Mouse (Mus musculus): ENCODE measurements at regions not wholly inside any gene's neighbourhood (a gene's known extent, or its start where the extent isn't known, plus 50 kb on each side); places are given as distances from the start of the nearest gene placed in this dataset.

DNA sequence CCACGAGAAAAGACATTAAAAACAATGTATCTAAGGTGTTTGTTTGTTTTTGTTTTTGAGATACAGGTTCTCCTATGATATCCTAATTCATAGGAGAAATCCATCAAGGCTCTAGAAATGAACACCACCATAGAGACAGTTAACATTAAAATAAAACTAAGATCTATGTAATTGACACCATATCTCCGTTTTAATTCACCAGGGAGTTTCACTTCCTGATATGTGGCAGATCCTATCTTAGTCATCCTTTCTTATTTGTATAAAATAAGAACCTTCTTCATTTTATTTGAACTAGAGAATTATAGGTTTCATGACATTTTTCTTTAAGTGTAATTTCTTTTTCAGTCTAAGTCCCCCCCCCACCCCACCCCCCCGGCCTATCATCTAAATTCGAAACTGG is 332.3 kb downstream of the Epha7 start:
- H3K4me2 ChIP-seq: no peak overlapping the region
- ATAC-seq (ENCODE audit: low FRiP score, low read depth): no peak
- no peaks in the 10 kb centered on the region for H3K27me3 ChIP-seq
- H3K36me3 ChIP-seq: no peaks in the 10 kb centered on the region
- WGBS: 89% methylated on average over 4 of the region's 4 CpGs
- no peaks in the 10 kb centered on the region for H3K4me1 ChIP-seq (replicated peaks)
- no peak overlapping the region for H3K9ac ChIP-seq
- no peaks in the 10 kb centered on the region for H3K9me3 ChIP-seq
- no peak overlapping the region for H3K27ac ChIP-seq (replicated peaks)
- no peak overlapping the region for H3K4me3 ChIP-seq

DNA sequence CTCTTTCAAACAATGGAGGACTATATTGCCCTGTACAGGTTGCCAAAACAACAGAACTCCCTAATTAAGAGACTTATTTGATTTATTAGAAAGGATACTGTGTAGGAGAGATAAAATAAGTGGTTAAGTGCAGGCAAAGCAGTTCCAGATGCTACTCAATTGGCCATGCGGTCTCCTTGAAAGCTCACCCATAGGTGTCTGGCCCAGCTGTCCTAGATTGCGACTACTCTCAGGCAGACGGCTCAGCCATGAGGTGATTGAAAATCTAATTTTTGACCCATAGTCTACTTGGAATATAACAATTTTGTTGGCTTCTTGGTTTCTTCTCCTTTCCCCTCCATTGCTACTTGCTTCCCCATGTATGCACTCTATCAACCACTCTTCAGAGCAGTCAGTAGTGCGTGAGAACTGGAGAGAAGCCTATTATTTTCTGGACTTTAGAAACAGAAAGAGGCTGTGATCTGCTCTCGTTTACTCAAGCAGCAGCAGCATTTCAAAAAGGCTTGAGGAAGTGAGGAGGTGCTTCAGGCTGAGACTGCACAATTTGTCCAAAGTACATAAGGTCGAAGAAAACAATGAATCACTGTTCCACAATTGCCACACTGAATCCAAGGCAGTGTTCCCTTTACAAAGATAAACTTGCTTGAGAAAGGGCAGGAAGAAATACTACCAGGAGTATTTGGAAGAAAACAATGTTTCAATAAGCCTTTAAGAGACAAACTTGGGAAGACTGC is 339.4 kb downstream of the Epha7 start:
- H3K9me3 ChIP-seq: no peaks in the 10 kb centered on the region
- no peaks in the 10 kb centered on the region for H3K27me3 ChIP-seq
- 71% methylated on average over 6 of the region's 6 CpGs for WGBS
- H3K9ac ChIP-seq: no peak overlapping the region
- ATAC-seq (ENCODE audit: low FRiP score, low read depth): no peak
- no peak overlapping the region for H3K27ac ChIP-seq (replicated peaks)
- no peaks in the 10 kb centered on the region for H3K36me3 ChIP-seq
- no peak overlapping the region for H3K4me3 ChIP-seq
- no peak overlapping the region for H3K4me2 ChIP-seq
- H3K4me1 ChIP-seq (replicated peaks): no peaks in the 10 kb centered on the region

DNA sequence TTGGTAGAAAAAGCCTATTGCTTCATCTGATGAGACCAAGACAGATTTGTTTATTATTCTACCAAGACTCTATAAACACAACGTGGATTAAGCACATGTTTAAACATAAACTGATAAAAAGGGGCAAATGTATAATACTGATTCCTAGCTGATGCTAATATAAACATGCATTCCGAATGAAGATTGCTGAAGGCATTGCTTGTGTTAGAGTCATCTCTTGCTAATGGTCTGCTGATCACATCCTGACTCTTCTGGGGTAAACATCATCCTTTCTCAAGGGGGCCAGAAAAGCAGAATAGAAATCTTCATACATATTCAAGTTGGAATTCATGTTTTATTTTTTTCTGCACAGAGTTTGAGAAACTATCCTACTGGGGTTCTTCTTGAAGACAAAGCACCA is 369.6 kb downstream of the Epha7 start:
- Histone ChIP-seq H3K9me3 (no peaks in the 10 kb centered on the region), H3K4me2 (no peak overlapping the region), H3K4me3 (no peak overlapping the region), H3K9ac (no peak overlapping the region), H3K27me3 (no peaks in the 10 kb centered on the region), H3K27ac (replicated peaks) (no peak overlapping the region), H3K4me1 (replicated peaks) (no peaks in the 10 kb centered on the region), H3K36me3 (no peaks in the 10 kb centered on the region)
- no peak for ATAC-seq (ENCODE audit: low FRiP score, low read depth)
- WGBS: 76% methylated on average over 2 of the region's 2 CpGs

DNA sequence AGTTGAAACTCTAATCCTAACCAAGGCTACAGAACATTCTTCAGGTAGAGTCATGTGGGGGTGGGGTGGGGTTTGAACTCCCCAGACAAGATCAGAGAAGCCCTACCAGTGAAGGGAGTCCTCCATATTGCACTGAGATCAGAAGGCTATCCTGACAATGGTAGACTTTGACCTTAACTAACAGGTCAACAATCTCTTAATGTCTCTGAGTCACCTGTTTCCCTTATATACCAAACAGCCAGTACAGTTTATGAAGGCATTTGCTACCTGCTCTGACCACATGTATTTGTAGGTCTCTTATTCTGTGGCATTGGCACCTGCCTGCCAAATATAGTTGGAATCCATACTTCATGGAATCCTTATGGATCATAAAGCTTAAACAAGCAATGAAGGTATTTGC is 370.5 kb downstream of the Epha7 start:
- Histone ChIP-seq H3K9me3 (no peaks in the 10 kb centered on the region), H3K27me3 (no peaks in the 10 kb centered on the region), H3K4me3 (no peak overlapping the region), H3K4me2 (no peak overlapping the region), H3K4me1 (replicated peaks) (no peaks in the 10 kb centered on the region), H3K9ac (no peak overlapping the region), H3K27ac (replicated peaks) (no peak overlapping the region), H3K36me3 (no peaks in the 10 kb centered on the region)
- no peak for ATAC-seq (ENCODE audit: low FRiP score, low read depth)

DNA sequence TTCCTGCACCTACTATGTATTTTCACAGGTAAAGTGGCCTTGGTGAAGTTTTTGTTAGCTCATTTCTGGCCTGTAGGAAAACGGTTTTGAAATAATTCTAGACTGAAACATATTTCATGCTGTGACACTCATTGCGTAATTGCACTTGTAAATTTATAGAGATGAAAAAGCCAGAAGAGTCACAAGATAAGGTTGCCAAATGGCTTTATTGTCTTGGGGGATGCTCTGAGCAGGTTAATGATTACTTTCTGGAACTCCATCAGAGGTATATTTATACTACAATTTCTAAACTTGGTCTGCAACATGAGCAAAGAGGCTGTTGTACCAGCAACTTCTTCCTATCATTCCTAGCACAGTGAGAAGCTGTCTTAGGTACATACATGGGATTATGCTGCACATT is 370.9 kb downstream of the Epha7 start:
- ATAC-seq (ENCODE audit: low FRiP score, low read depth): no peak
- 89% methylated on average over 2 of the region's 2 CpGs for WGBS
- no peak overlapping the region for H3K9ac ChIP-seq

DNA sequence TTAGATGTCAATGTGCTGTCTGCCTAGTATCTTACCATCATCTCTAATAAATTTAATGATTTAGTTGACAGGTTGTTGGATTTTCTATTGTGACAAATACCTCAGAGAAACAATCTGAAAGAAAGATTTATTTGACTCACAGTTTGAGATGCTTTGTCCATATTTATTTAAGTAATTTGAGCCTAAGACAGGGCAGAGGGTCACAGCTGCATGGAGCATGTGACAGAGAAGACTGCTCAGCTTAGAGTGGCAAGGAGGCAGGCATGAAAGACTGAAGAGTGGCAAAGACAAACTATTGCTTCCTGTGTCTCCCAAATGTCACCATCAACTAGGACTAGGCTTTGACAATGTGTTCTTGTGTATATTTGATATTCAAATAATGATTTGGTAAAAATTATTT is 388.0 kb downstream of the Epha7 start:
- H3K4me1 ChIP-seq (replicated peaks): no peaks in the 10 kb centered on the region
- no peaks in the 10 kb centered on the region for H3K27me3 ChIP-seq
- H3K27ac ChIP-seq (replicated peaks): no peak overlapping the region
- no peak overlapping the region for H3K9ac ChIP-seq
- no peak for ATAC-seq (ENCODE audit: low FRiP score, low read depth)
- H3K4me3 ChIP-seq: no peak overlapping the region
- H3K9me3 ChIP-seq: no peaks in the 10 kb centered on the region
- no peaks in the 10 kb centered on the region for H3K36me3 ChIP-seq
- H3K4me2 ChIP-seq: no peak overlapping the region

More for the DNA sequence above, 370.9 kb downstream of the Epha7 start:
- Histone ChIP-seq H3K4me3 (no peak overlapping the region), H3K36me3 (no peaks in the 10 kb centered on the region), H3K4me2 (no peak overlapping the region), H3K27me3 (no peaks in the 10 kb centered on the region), H3K27ac (replicated peaks) (no peak overlapping the region), H3K9me3 (no peaks in the 10 kb centered on the region), H3K4me1 (replicated peaks) (no peaks in the 10 kb centered on the region)

All from hindbrain, embryonic 15.5 days (tissue).